Mouse (Mus musculus) cerebral cortex, adult 2 months (tissue): ENCODE results near the gene Hbb-bt.

Experiments used
- WGBS: fragments of 180-500 bp; shearing (Covaris S2); methylation state at CpG from one replicate; pipeline ENCODE4 v1.1.7; 2018; 5-methylcytosine and 5-hydroxymethylcytosine counted together

Hbb-bt gene

DNA sequence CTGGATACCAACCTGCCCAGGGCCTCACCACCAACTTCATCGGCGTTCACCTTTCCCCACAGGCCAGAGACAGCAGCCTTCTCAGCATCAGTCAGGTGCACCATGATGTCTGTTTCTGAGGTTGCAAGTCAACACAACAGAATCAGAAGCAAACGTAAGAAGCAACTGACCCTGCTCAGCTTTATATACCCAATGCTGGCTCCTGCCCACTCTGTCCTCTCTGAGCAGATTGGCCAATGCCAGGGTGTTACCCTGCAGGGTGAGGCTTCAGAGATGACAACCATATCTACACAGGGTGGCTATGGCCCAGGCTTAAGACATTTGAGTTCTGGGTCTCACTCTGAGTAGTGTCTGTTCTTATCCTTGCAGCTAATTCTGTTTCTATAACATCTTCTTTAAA lies at the start of gene Hbb-bt:
TSS of gene Hbb-bt (minus strand) at position 231 of the 400 bp plus-strand sequence.
- WGBS = 91% methylated on average over 3 of the region's 3 CpGs

GRCm38 (mm10) chr7:103861531-103861930 lies 47.7 kb upstream of the Hbb-bt start:
- 83% methylated on average over 3 of the region's 3 CpGs for WGBS

DNA sequence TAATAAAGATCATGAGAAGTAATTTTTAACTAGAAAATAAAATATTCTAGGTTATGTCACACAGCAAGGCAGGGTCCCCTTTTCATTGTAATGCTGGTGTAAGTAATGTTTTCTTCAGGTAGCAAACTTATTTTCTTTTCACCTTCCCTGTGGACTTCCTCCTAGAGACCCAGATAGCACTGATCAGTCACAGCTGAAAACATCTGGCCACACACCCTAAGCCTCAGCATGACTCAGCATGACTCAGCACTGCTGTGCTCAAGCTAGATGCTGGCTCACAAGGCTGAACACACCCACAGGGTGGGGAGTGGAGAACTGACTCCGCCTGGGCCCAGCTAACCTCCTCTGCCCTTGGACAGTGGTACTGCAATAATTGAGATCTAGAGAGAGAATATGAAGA lies 47.1 kb upstream of the Hbb-bt start:
- 59% methylated on average over 1 of the region's 1 CpGs for WGBS

- WGBS = 75% methylated on average over 2 of the region's 2 CpGs
Measured at GRCm38 (mm10) chr7:103859076-103859475, 45.3 kb upstream of the Hbb-bt start.

- WGBS = 68% methylated on average over 1 of the region's 1 CpGs
Measured at GRCm38 (mm10) chr7:103854669-103855068, 40.9 kb upstream of the Hbb-bt start.

DNA sequence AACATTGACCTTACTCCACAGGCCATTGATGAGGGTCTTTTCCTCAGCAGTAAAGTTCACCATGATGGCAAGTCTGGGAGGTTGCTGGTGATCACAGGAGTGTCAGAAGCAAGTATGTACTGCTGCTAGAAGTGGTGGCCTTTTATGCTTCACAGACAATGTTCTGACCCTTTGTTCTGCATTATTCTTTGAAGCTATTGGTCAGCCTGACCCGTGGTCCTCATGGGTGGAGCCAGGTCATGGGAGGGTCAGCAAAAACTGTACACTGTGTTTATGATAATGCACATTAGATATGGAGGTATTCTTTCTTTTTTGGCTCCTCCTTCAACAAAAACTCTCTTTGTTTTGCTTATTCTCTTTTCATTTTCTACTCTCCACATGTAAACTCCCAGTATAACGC lies 39.3 kb upstream of the Hbb-bt start, which contains the start of gene Hbb-y:
TSS of gene Hbb-y (minus strand) at position 127 of the 400 bp plus-strand sequence.
- WGBS = 68% methylated on average over 2 of the region's 2 CpGs

DNA sequence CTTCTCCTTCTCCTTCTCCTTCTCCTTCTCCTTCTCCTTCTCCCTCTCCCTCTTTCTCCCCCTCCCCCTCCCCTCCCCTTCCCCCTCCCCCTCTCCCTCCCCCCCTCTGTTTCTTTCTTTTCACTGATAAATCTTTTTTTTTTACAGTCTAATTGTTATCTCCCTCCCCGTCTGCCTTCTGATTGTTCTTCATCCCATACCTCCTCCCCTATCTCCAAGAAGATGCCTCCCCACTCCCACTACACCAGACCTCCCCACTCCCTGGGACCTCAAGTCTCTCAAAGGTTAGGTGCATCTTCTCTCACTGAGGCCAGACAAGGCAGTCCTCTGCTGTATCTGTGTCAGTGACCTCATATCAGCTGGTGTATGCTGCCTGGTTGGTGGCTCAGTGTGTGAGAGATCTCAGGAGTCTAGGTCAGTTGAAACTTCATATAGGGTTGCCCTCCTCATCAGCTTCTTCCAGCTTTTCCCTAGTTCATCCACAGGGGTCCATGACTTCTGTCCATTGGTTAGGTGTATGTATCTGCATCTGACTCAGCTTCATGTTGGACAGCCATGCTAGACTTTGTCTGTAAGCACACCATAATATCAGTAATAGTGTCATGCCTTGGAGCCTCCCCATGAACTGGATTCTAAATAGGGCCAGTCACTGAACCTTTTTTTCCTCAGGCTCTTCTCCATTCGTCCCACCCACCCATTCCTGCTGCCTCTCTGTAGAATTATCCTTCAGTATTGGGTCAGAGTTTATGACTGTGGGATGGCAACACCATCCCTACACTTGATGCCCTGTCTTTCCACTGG lies 30.9 kb upstream of the Hbb-bt start:
- 62% methylated on average over 2 of the region's 2 CpGs for WGBS

- 84% methylated on average over 2 of the region's 2 CpGs for WGBS
Measured at GRCm38 (mm10) chr7:103843034-103843433, 29.2 kb upstream of the Hbb-bt start, which contains the start of gene Hbb-bh1. TSS of gene Hbb-bh1 (minus strand) at chr7:103843164.

DNA sequence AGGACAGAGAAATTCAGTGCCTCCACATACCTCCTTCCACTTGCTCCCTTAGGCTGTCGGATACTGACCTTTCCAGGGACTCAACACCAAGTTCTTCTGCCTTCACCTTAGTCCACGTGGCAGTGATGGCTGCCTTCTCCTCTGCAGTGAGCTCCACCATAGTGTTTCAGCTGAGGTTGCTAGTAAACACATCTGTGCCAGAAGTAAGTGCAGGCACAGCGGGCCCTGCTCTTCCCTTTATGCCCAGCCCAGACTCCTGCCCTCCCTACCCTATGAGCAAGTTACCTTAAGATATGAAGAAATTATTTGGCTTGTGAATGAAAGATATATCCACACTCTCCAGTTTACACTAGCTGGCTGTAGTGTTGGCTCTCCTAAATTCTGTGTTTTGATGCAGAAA lies 26.5 kb upstream of the Hbb-bt start, which contains the start of gene Hbb-bh2:
TSS of gene Hbb-bh2 (minus strand) at position 253 of the 400 bp plus-strand sequence.
- WGBS = 70% methylated on average over 3 of the region's 3 CpGs

- 90% methylated on average over 4 of the region's 4 CpGs for WGBS
Measured at GRCm38 (mm10) chr7:103827808-103828207, 14.0 kb upstream of the Hbb-bt start, which contains the start of gene Hbb-bs. TSS of gene Hbb-bs (minus strand) at chr7:103828096.

GRCm38 (mm10) chr7:103827139-103827538 lies 13.3 kb upstream of the Hbb-bt start:
- WGBS = no CpG with 5 or more reads among the region's 2 CpGs

- 62% methylated on average over 3 of the region's 3 CpGs for WGBS
Measured at GRCm38 (mm10) chr7:103826255-103826887, 12.6 kb upstream of the Hbb-bt start.

- 90% methylated on average over 3 of the region's 3 CpGs for WGBS
Measured at GRCm38 (mm10) chr7:103825536-103826254, 11.9 kb upstream of the Hbb-bt start.

- WGBS = 89% methylated on average over 2 of the region's 2 CpGs
Measured at GRCm38 (mm10) chr7:103824597-103824996, 10.8 kb upstream of the Hbb-bt start.

- WGBS = 75% methylated on average over 1 of the region's 2 CpGs
Measured at GRCm38 (mm10) chr7:103815085-103815484, 1.3 kb upstream of the Hbb-bt start.

DNA sequence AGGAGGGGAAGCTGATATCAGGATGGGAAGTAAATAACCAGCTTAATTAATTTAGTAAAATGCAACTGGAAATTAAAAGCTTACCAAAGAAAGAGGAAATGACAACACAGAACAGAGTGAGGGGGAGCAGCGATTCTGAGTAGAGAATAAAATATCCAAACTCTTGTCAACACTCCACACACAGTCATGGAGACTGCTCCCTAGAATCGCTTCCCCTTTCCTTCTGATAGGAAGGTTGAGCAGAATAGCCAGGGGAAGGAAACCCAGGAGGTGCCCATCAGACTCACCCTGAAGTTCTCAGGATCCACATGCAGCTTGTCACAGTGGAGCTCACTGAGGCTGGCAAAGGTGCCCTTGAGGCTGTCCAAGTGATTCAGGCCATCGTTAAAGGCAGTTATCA lies 644 bp downstream of the Hbb-bt start:
- WGBS = no CpG with 5 or more reads among the region's 3 CpGs

DNA sequence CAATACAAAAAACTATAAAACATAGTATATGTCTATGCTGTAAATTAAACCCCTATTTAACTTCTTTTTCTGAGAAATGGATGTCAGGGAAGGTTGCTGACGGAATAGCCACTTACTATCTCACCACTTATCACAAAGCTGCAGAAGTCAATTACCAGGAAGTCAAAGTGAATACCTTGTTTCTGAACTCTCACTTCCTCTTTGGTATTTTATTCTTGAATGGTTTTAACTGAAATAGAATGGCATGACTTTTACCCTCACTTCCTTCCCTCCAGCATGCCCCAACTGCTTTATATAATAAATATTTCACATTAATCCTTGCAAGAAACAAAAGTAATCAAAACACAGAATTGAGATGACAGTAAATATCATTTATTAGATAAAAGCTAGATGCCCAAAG lies 1.6 kb downstream of the Hbb-bt start:
- WGBS = 71% methylated on average over 1 of the region's 1 CpGs

DNA sequence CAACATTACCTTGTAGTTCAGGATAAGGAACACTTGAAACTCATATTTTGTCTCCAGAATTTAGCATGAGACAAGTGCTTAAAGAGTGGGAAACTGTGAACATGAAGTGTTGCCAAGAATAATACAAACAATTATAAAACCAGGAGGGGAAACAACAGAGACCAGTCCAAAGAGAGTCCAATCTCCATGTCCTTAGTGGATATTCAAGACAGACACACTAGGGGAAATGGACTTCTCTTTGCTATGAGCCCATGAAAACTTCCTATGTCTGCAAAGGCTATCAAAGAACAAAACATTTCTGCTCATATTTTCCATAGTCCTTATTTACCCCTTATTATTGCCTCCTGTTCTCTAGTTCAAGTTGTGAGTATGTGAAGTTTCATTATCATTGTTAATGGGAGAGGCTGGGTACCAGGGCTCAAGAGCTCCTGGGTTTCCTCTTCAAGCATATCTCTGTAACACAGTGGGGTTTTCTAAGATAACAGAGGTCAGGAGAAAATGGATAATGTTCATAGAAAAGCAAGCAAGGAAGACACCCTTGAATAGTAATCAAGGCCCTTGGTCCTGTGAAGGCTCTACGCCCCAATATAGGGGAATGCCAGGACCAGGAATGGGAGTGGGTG lies 2.5 kb downstream of the Hbb-bt start:
- 97% methylated on average over 1 of the region's 1 CpGs for WGBS

GRCm38 (mm10) chr7:103810746-103811145 lies 3.0 kb downstream of the Hbb-bt start:
- WGBS = 81% methylated on average over 3 of the region's 3 CpGs

GRCm38 (mm10) chr7:103810296-103810695 lies 3.5 kb downstream of the Hbb-bt start:
- WGBS = 71% methylated on average over 1 of the region's 1 CpGs

GRCm38 (mm10) chr7:103809801-103810155 lies 4.0 kb downstream of the Hbb-bt start:
- 61% methylated on average over 1 of the region's 1 CpGs for WGBS
